Mouse (Mus musculus) heart, postnatal 0 days (tissue): ENCODE measurements around the gene Nhsl1.

Experiments used
- CTCF ChIP-seq: IDR thresholded peaks from 2 replicates; pipeline ENCODE4 v1.5.1; 2016; ENCODE audit warnings: antibody characterized with exemption, control low read depth, low read depth
- EP300 ChIP-seq: IDR thresholded peaks from 2 replicates; pipeline ENCODE4 v1.6.1; 2016; ENCODE audit warnings: antibody characterized with exemption, low read depth

DNA sequence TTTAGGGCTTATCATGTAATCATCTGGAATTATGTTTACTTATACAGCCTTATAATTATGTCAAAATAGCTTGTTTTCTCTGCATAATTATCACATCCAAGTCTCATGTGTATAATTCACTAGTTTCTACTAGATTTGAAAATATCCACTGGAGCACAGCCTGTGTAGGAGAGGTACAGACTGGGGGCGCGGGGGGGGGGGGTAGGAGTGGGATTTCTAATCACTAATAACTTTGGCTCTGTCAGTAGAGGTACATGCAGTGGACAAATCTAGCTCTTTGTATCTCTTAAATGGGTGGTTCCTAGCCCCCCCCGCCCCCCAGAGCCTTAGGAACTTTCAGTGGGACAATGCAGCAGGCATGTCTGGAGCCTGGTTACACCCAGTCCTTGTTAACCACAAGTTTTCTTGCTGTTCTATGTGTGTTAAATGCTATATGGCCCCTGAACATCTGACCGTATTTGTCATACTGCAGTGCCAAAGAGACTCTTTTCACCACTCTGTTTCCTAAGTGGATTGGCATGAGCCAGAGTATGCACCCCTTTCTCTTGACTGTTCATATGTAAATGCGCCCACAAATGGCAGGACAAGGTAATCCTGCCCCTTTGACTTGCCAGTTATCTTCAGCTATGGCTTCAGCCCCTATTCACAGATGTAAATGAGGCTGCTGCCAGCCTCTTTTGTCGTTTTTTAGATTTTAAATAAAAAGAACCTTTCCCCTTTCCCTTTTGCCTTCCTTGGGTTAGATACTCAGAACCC is 127.0 kb downstream of the Nhsl1 start:
- TF ChIP-seq CTCF (no peak), EP300 (no peak)
